Mouse (Mus musculus) erythroblast, embryonic 14.5 days (primary cell): ENCODE data around the gene Mamstr. TPM values are rescaled to one million over a fixed set of nuclear protein-coding genes. Genes with fewer than 3 reads are reported as not detected.

Experiments
- H3K27me3 ChIP-seq: 2 replicates; pipeline ENCODE4 v1.6.1; 2012; ENCODE audit warnings: inconsistent platforms; ENCODE audit not compliant: control insufficient read depth
- H3K36me3 ChIP-seq: 2 replicates; pipeline ENCODE4 v1.6.1; 2012; ENCODE audit warnings: mild to moderate bottlenecking, inconsistent platforms; ENCODE audit not compliant: control insufficient read depth
- H3K4me1 ChIP-seq: 2 replicates; pipeline ENCODE4 v1.6.1; 2012; ENCODE audit warnings: inconsistent platforms; ENCODE audit not compliant: control insufficient read depth
- H3K4me3 ChIP-seq: replicated peaks from 2 replicates; pipeline ENCODE3; 2012; ENCODE audit warnings: moderate library complexity, mild to moderate bottlenecking, inconsistent platforms
- H3K9me3 ChIP-seq: 2 replicates; pipeline ENCODE4 v1.6.1; 2012; ENCODE audit warnings: low read length, inconsistent platforms, mixed read lengths; ENCODE audit not compliant: control insufficient read depth
- GATA1 ChIP-seq: IDR thresholded peaks from 2 replicates; pipeline ENCODE4 v1.6.1; 2012; ENCODE audit warnings: low read length, inconsistent platforms, mixed read lengths
- TAL1 ChIP-seq: IDR thresholded peaks from 3 replicates; pipeline ENCODE4 v1.6.1; 2012; ENCODE audit warnings: low read length, inconsistent platforms, mixed read lengths
- polyA plus RNA-seq: library from polyadenylated mRNA; stranded (reverse); fragments of >175 nt; gene quantifications from 2 replicates; pipeline ENCODE4 v1.2.3, GENCODE M21; 2012

Mamstr gene
- not detected in 2 replicates for polyA plus RNA-seq

DNA sequence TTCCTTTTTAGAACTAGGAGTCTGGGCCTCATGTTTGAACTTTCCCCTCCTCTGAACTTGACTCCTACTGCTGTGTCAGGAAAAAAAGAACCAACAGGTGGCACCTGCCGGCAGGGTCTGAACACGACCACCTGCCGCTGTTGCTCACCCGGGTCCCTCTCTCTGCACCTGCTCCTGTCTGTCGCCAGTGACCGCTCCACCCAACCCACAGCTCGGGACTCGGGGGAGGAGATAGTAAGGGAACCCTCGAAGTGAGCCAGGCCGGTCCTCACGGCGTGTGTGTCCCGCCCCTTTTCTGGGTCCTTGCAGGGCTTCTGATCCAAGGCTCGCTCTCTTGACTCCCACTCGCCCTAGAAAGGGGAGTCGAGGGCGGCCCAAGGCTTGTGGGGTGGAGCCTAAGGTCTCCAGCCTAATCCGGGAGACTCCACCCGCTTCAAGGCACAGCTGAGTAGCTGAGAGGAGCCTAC lies at the start of gene Mamstr:
Gene Mamstr, plus strand, starts transcription at position 417 of the 467 bp plus-strand sequence.
- peaks cover 16% of the 10 kb centered on the region for H3K4me1 ChIP-seq
- H3K9me3 ChIP-seq, result 0 out of 2 replicates have a peak, but pooled peaks cover 2% of the 10 kb centered on the region
- H3K27me3 ChIP-seq, result peaks cover 22% of the 10 kb centered on the region
- H3K36me3 ChIP-seq, result no peaks in the 10 kb centered on the region
- TF ChIP-seq GATA1, result no peak
- no peak for TF ChIP-seq TAL1
- no peak within 1 kb of the TSS for H3K4me3 ChIP-seq

DNA sequence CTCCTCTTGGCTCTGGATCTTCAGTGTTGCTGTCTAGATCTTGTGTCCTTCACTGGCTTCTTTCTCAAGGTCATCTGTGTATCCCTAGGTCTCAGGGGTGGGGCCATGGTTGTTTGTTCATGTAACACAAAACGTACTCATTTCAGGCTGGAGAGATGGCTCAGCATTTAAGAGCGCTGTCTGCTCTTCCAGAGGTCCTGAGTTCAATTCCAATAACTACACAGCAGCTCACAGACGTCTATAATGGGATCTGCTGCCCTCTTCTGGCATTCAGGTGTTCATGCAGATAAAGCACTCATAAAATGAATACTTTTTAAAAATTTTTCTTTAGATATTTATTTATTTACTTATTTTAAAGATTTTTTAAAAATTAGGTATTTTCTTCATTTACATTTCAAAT lies 48.9 kb upstream of the Mamstr start:
- Histone ChIP-seq H3K27me3 (no peaks in the 10 kb centered on the region), H3K36me3 (peaks cover 21% of the 10 kb centered on the region), H3K4me3 (no peak overlapping the region), H3K4me1 (peaks cover 11% of the 10 kb centered on the region), H3K9me3 (no peaks in the 10 kb centered on the region)
- TF ChIP-seq GATA1 (no peak), TAL1 (no peak)

DNA sequence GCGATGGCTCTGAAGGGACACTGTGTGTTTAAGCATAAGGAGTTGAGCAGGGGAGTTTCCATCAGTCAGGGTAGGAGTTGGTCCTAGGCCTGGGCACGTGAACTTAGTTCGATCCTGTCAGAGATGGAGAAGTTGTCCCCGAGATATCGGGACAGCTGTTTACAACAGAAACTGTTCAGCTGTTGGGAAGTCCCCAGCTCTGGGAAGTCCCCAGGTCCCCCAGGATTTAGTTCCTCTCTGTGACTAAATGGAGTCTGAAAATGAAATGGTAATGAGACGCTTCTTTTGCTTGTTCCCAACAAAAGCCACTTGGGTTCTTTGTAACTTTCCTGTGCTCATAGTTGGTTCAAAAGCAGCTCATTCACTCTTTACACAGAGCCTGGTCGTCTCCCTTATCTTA lies 47.9 kb upstream of the Mamstr start:
- no peaks in the 10 kb centered on the region for H3K27me3 ChIP-seq
- no peak for TF ChIP-seq TAL1
- no peak for TF ChIP-seq GATA1

DNA sequence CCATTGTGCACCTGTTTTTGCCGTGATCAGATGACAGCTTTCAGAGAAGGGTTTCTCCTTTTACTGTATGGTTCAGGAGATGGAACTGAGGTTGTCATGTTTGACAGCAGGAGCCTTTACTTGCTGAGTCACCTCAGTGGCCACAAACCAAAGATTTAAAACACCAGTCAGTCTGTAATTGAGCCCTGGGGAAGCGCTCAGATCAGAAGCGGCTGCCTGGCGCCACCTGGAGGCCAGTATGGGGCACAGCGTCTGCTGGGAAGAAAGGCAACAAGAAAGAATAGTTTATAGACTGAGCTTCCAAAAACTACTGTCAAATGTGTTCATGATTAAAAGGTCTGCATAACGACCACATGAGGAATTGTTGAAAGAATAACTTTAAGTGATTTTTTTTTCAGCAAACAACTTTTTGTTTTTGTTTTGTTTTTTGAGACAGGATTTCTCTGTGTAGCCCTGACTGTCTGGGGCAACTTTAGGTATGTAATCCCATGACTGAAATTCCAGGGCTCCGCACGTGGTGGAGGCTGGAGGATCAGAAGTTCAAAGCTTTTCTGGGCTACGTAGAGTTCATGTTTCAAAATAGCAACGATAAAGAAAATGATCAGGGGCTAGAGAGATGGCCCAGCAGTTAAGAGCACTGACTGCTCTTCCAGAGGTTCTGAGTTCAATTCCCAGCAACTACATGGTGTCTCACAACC lies 46.5 kb upstream of the Mamstr start:
- H3K4me3 ChIP-seq, result no peak overlapping the region
- TF ChIP-seq GATA1 (no peak), TAL1 (no peak)
- H3K9me3 ChIP-seq, result no peaks in the 10 kb centered on the region
- no peaks in the 10 kb centered on the region for H3K27me3 ChIP-seq
- H3K4me1 ChIP-seq, result peaks cover 11% of the 10 kb centered on the region
- H3K36me3 ChIP-seq, result peaks cover 1% of the 10 kb centered on the region

More for the DNA sequence above, 47.9 kb upstream of the Mamstr start:
- Histone ChIP-seq H3K36me3 (peaks cover 13% of the 10 kb centered on the region), H3K9me3 (no peaks in the 10 kb centered on the region), H3K4me3 (no peak overlapping the region), H3K4me1 (peaks cover 11% of the 10 kb centered on the region)

DNA sequence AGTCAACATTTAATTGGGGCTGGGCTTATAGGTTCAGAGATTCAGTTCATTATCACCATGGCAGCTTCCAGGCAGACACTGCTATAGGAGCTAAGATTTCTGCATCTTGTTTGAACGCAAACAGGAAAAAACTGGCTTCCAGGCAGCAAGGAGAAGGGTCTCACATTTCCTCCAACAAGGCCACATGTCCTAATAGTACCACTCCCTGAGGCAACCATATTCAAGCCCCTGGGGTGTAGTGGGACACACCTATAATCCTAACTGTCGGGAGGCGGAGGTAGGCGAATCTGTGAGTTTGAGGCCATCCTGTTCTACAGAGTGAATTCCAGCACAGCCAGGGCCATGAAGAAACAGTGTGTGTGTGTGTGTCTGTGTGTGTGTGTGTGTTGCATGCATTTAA lies 44.6 kb upstream of the Mamstr start:
- peaks cover 2% of the 10 kb centered on the region for H3K4me1 ChIP-seq
- H3K27me3 ChIP-seq, result no peaks in the 10 kb centered on the region
- H3K36me3 ChIP-seq, result no peaks in the 10 kb centered on the region
- H3K4me3 ChIP-seq, result no peak overlapping the region
- no peak for TF ChIP-seq GATA1
- TF ChIP-seq TAL1, result no peak
- H3K9me3 ChIP-seq, result no peaks in the 10 kb centered on the region

- no peaks in the 10 kb centered on the region for H3K27me3 ChIP-seq
- no peak overlapping the region for H3K4me3 ChIP-seq
- no peaks in the 10 kb centered on the region for H3K36me3 ChIP-seq
- TF ChIP-seq TAL1 (no peak), GATA1 (no peak)
- H3K9me3 ChIP-seq, result no peaks in the 10 kb centered on the region
- H3K4me1 ChIP-seq, result peaks cover 2% of the 10 kb centered on the region
Measured at GRCm38 (mm10) chr7:45596107-45596506, 43.7 kb upstream of the Mamstr start.

DNA sequence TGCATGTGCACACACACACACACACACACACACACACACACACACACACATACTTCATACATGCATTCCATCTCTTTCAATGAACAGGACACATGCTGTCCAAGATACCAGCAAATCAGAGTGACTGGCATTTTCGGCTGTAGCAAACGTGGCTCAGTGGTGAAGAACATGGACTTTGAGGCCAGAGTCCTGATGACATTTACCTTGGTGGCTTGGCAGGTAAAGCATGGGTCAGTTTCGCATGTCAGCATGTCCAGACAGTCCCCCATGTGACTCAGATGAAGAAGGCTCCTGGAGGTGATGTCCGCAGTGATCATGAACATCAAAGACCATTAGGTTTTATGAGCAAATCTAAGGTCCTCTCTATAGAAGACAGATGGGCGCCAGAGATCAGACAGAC lies 42.8 kb upstream of the Mamstr start:
- no peaks in the 10 kb centered on the region for H3K36me3 ChIP-seq
- H3K9me3 ChIP-seq, result no peaks in the 10 kb centered on the region
- TF ChIP-seq GATA1, result no peak
- no peaks in the 10 kb centered on the region for H3K27me3 ChIP-seq
- peaks cover 2% of the 10 kb centered on the region for H3K4me1 ChIP-seq
- H3K4me3 ChIP-seq, result no peak overlapping the region

GRCm38 (mm10) chr7:45597527-45597926 lies 42.2 kb upstream of the Mamstr start:
- H3K27me3 ChIP-seq, result no peaks in the 10 kb centered on the region
- no peak overlapping the region for H3K4me3 ChIP-seq
- peaks cover 2% of the 10 kb centered on the region for H3K4me1 ChIP-seq
- H3K9me3 ChIP-seq, result no peaks in the 10 kb centered on the region
- H3K36me3 ChIP-seq, result no peaks in the 10 kb centered on the region
- TF ChIP-seq GATA1, result no peak
- TF ChIP-seq TAL1, result no peak

DNA sequence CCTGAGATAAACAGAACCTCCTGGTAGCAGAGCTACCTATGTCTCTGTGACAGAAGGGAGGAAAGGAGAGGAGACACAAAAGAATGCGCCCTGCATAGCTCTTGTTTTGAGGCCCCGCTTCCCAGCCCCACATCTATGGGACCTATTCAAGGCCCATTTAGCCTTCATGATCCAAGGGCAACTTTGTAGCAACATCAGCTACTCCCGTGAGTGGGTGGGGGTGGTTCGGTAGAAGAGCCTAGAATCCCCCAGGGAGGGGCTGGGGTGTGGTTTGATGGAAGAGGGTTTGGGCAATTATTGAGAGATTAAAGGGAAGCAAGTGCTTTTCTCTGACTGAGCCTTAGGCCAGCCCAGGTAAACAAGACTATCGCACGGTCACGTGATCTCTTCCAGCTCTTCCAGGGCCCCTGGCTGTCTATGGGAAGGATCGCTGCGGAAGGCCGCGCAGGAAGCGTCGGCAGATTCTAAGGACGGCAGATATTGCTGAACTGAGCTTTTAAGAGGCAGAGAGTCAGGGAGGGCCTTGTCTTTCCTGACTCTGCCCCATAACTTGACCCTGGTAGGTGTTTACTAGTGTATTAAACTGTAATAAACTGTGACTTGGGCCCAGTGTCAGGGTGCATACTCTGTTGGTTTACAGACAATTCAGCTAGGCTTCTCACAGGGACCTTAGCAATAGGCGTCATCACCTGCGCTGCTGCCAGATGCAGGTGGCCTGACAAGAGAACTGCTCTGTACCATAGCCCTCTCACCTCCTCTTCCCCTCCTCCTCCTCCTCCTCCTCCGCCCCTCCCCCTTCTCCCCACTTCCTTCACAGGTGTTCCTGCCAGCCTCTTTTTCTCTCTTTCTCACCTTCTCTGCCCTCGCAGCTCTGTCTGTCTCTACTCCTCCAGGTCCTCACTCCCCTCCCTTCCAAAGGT lies 40.6 kb upstream of the Mamstr start:
- Histone ChIP-seq H3K4me1 (peaks cover 1% of the 10 kb centered on the region), H3K27me3 (no peaks in the 10 kb centered on the region), H3K9me3 (no peaks in the 10 kb centered on the region), H3K4me3 (no peak overlapping the region), H3K36me3 (no peaks in the 10 kb centered on the region)
- TF ChIP-seq GATA1 (no peak), TAL1 (no peak)
